Mouse (Mus musculus) liver, embryonic 12.5 days (tissue): Measurements from ENCODE around the gene Dus1l. TPM values are rescaled to one million over a fixed set of nuclear protein-coding genes. Genes with fewer than 3 reads are reported as not detected.
"Not testable (repeated sequence)": the region's sequence is repeated elsewhere in the genome, so short reads cannot be mapped to it uniquely, and the experiment has no call there.

Experiments
- ATAC-seq: fragments of 200-750 bp; cut with Nextera tagmentation; 2 replicates; pipeline ENCODE4 v1.8.0; 2017; ENCODE audit warnings: moderate number of reproducible peaks, mild to moderate bottlenecking, moderate library complexity
- H3K27ac ChIP-seq: fragments of 300-500 bp; sonication (generic); 2 replicates; pipeline ENCODE4 v1.5.1; 2016; ENCODE audit warnings: mild to moderate bottlenecking
- H3K27me3 ChIP-seq: fragments of 300-500 bp; sonication (generic); replicated peaks from 2 replicates; pipeline ENCODE4 v1.6.1; 2016; ENCODE audit warnings: mild to moderate bottlenecking, moderate library complexity
- H3K36me3 ChIP-seq: fragments of 300-500 bp; sonication (generic); 2 replicates; pipeline ENCODE4 v1.6.1; 2016; ENCODE audit warnings: mild to moderate bottlenecking, moderate library complexity
- H3K4me1 ChIP-seq: fragments of 300-500 bp; sonication (generic); 2 replicates; pipeline ENCODE4 v1.6.1; 2016
- H3K4me2 ChIP-seq: fragments of 300-500 bp; sonication (generic); 2 replicates; pipeline ENCODE4 v1.6.1; 2016; ENCODE audit warnings: mild to moderate bottlenecking, moderate library complexity
- H3K4me3 ChIP-seq: fragments of 300-500 bp; sonication (generic); 2 replicates; pipeline ENCODE4 v1.5.1; 2016; ENCODE audit warnings: mild to moderate bottlenecking, moderate library complexity
- H3K9ac ChIP-seq: fragments of 300-500 bp; sonication (generic); 2 replicates; pipeline ENCODE4 v1.6.1; 2016; ENCODE audit warnings: mild to moderate bottlenecking, moderate library complexity
- H3K9me3 ChIP-seq: fragments of 300-500 bp; sonication (generic); replicated peaks from 2 replicates; pipeline ENCODE4 v1.6.1; 2016; ENCODE audit warnings: mild to moderate bottlenecking, moderate library complexity
- WGBS: fragments of 180-500 bp; shearing (Covaris S2); methylation state at CpG from one replicate; pipeline ENCODE4 v1.1.7; 2016; ENCODE audit not compliant: insufficient replicate concordance; 5-methylcytosine and 5-hydroxymethylcytosine counted together
- polyA plus RNA-seq: library from polyadenylated mRNA; unstranded; fragments of >200 nt; fragmentation: Nextera tagmentation; extraction: Ambion mirVana; gene quantifications from 2 replicates; pipeline ENCODE4 v1.2.1, GENCODE M21; 2016

Gene Dus1l
- polyA plus RNA-seq, 1 experiment from 2014 or later, result 100.0 TPM

DNA sequence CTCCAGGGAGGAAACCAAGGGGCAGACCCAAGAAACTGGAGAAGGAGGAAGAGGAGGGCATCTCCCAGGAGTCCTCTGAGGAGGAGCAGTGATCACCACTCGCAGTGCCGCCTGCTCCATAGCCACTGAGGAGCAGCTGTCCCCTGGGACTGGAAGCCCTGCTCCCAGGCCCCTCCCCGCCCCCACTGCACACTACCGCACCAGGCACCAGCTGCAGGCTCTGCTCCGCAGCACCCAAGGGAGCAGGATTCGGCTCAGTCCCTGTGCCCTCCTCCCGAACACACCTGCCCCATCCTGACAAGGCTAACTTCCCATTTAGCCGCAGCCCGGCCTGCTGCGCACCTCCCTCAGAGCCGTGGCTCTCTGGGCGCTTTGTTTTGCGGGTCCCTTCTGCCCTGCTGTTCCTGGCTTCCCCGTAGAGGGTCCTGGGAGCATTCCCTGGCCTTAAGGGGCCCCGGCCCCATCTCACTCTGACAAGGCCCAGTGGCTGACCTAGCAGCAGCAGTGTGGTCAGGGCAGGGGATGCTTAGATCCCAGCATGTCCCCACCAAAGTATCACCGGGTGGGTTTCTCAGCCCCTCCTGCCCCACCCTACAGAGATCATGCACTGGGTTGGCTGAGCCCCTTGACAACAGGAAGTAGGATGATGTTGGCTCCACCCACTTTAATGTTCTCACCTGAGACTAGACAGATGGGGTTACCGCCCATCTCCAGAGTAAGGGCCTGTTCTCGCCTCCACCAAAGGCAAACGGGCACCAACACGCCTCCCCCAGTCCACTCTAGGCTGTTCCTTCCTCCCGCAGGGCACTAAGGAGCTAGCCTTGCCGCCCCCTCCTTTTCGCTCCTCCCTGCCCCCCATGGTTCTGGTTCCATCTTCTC, 32.8 kb downstream of the Dus1l start:
- H3K9ac ChIP-seq, H3K4me2 ChIP-seq, H3K4me3 ChIP-seq, H3K4me1 ChIP-seq, H3K27ac ChIP-seq, H3K36me3 ChIP-seq: not testable (repeated sequence)
- Histone ChIP-seq H3K9me3 (peaks cover 15% of the 10 kb centered on the region), H3K27me3 (peaks cover 56% of the 10 kb centered on the region)
- peak; percentile 51; the same call in 1 of the 2 replicates for ATAC-seq
- WGBS, result 14% methylated on average over 10 of the region's 23 CpGs

DNA sequence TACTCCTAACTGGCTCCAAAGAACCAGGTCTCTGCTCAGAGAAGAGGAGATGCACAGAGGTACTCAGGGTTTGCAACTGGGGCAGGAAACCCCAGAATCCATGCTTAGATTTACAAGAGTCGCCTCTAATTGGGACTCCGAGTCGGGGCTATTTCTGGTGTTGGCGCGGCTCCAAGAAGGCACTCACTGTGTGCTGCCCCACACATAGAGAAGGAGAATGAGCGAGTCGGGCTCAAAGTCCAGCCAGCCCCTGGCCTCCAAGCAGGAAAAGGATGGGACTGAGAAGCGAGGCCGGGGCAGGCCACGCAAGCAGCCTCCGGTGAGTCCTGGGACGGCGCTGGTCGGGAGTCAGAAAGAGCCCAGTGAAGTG, 33.5 kb downstream of the Dus1l start, which contains the start of gene Hmga1b:
Hmga1b (plus strand) TSS at position 123 of the 370 bp plus-strand sequence.
- H3K4me3 ChIP-seq, H3K9ac ChIP-seq, H3K4me2 ChIP-seq, ATAC-seq, H3K36me3 ChIP-seq, H3K27ac ChIP-seq, H3K4me1 ChIP-seq: not testable (repeated sequence)
- WGBS, result 25% methylated on average over 14 of the region's 14 CpGs
- H3K27me3 ChIP-seq, result peaks cover 53% of the 10 kb centered on the region
- peaks cover 22% of the 10 kb centered on the region for H3K9me3 ChIP-seq

GRCm38 (mm10) chr11:120761811-120762671, 34.2 kb downstream of the Dus1l start:
- Histone ChIP-seq H3K36me3 (no peaks in the 10 kb centered on the region), H3K27me3 (peaks cover 47% of the 10 kb centered on the region), H3K4me2 (no peak overlapping the region), H3K9me3 (peaks cover 27% of the 10 kb centered on the region), H3K4me3 (no peak overlapping the region), H3K27ac (no peak overlapping the region), H3K4me1 (no peaks in the 10 kb centered on the region), H3K9ac (no peak overlapping the region)
- 60% methylated on average over 14 of the region's 14 CpGs for WGBS
- no peak for ATAC-seq

DNA sequence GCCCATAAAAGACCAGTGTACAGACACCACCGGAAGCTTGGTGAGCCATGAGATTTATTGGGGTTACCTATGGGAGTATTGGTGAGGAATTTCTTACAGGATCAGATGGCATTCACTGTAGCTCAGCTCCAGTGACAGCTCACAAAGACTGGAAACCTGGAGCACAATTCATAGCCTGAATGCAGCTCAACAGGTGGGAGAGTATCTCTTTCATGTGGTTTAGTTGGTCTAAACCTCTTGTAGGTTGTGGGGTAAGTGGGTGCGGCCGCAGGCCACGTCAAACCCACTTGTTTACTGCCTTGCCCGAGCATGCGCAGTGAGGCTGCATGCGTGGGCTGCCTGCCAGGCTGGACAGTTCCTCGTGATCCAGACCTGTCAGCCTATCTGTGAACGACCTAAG, 36.0 kb downstream of the Dus1l start:
- no peak for ATAC-seq
- no peaks in the 10 kb centered on the region for H3K4me1 ChIP-seq
- no peaks in the 10 kb centered on the region for H3K36me3 ChIP-seq
- H3K27ac ChIP-seq, result no peak overlapping the region
- H3K9ac ChIP-seq, result no peak overlapping the region
- peaks cover 36% of the 10 kb centered on the region for H3K9me3 ChIP-seq
- 79% methylated on average over 9 of the region's 9 CpGs for WGBS
- no peak overlapping the region for H3K4me2 ChIP-seq
- no peak overlapping the region for H3K4me3 ChIP-seq
- peaks cover 34% of the 10 kb centered on the region for H3K27me3 ChIP-seq

DNA sequence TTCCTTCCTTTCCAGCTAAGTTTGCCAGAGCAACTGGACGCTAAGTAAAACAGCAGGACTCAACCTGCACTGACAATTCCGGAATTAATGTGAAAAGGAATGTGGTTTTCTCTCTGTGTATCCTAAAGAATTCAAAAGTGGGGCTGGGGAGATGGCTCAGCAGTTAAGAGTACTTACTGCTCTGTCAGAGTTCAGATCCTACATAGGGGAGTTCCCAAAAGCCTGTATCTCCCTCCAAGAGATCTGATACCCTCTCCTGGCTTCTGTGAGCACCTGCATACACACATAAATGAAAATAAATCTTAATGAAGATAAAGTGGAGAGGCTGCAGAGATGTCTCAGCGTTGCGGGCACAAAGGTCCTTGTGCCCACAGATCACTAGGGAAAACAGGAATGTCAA, 44.6 kb downstream of the Dus1l start:
- ATAC-seq, result no peak
- WGBS, result 65% methylated on average over 4 of the region's 4 CpGs
- Histone ChIP-seq H3K9me3 (peaks cover 5% of the 10 kb centered on the region; the same call in 1 of the 2 replicates), H3K27me3 (peaks cover 7% of the 10 kb centered on the region; the same call in 1 of the 2 replicates), H3K4me1 (no peaks in the 10 kb centered on the region), H3K27ac (no peak overlapping the region), H3K4me3 (no peak overlapping the region), H3K36me3 (no peaks in the 10 kb centered on the region), H3K9ac (no peak overlapping the region), H3K4me2 (no peak overlapping the region)

DNA sequence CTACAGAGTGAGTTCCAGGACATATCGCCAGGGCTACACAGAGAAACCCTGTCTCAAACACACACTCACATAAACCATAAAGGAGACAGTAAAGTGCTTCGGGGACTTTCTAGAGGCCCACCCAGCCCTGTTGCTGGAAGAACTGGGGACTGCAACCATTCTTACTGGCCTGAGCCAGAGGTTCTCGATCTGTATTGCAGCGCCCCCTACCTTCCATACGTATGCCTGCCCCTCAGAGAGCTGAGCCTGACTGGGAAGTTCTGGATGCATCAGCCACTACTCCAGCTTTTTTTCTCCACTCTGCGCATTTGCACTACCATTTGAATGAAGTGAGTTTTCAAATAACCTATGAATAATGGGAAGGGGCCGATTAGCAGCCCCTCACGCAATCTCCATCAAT, 46.8 kb downstream of the Dus1l start:
- 0 out of 2 replicates have a peak, but pooled peaks have one; percentile 37 for ATAC-seq
- no peak overlapping the region for H3K4me2 ChIP-seq
- 45% methylated on average over 8 of the region's 8 CpGs for WGBS
- H3K27ac ChIP-seq, result no peak overlapping the region
- H3K4me3 ChIP-seq, result no peak overlapping the region
- peaks cover 12% of the 10 kb centered on the region; the same call in 1 of the 2 replicates for H3K27me3 ChIP-seq
- H3K4me1 ChIP-seq, result no peaks in the 10 kb centered on the region
- no peak overlapping the region for H3K9ac ChIP-seq
- no peaks in the 10 kb centered on the region for H3K36me3 ChIP-seq
- no peaks in the 10 kb centered on the region for H3K9me3 ChIP-seq

- Histone ChIP-seq H3K9me3 (no peaks in the 10 kb centered on the region), H3K4me3 (no peak overlapping the region), H3K36me3 (no peaks in the 10 kb centered on the region), H3K27ac (no peak overlapping the region), H3K4me2 (no peak overlapping the region), H3K9ac (no peak overlapping the region), H3K27me3 (peaks cover 19% of the 10 kb centered on the region; the same call in 1 of the 2 replicates), H3K4me1 (no peaks in the 10 kb centered on the region)
- no peak for ATAC-seq
- 38% methylated on average over 4 of the region's 4 CpGs for WGBS
Observed at GRCm38 (mm10) chr11:120747974-120748373, 48.2 kb downstream of the Dus1l start.

GRCm38 (mm10) chr11:120744121-120744701, 52.0 kb downstream of the Dus1l start:
- no peak overlapping the region for H3K9ac ChIP-seq
- no peak overlapping the region for H3K4me3 ChIP-seq
- no peaks in the 10 kb centered on the region for H3K9me3 ChIP-seq
- peaks cover 19% of the 10 kb centered on the region; the same call in 1 of the 2 replicates for H3K27me3 ChIP-seq
- ATAC-seq, result no peak
- H3K4me2 ChIP-seq, result no peak overlapping the region
- no peaks in the 10 kb centered on the region for H3K4me1 ChIP-seq
- 63% methylated on average over 7 of the region's 7 CpGs for WGBS
- H3K27ac ChIP-seq, result no peak overlapping the region
- H3K36me3 ChIP-seq, result no peaks in the 10 kb centered on the region

DNA sequence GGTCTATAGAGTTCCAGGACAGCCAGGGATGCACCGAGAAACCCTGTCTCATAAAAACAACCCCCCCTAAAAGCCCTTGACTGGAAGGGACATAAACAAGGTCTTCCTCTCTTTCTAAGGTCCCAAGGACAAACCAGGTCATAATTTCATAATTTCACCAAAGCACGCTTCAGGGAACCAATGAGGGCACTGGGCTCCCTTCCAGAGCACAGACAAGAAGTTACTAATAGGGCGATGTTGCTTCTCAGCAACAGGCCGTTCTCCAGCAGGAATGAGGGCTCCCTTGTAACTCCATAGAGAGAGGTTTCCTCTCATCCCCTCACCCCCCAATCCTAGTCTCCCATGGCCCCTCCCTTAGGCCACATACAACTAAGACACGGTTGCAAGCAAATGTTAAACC, 55.2 kb downstream of the Dus1l start:
- Histone ChIP-seq H3K9me3 (no peaks in the 10 kb centered on the region), H3K4me2 (no peak overlapping the region), H3K27me3 (peaks cover 19% of the 10 kb centered on the region; the same call in 1 of the 2 replicates), H3K27ac (no peak overlapping the region), H3K9ac (no peak overlapping the region), H3K4me3 (no peak overlapping the region), H3K4me1 (no peaks in the 10 kb centered on the region), H3K36me3 (no peaks in the 10 kb centered on the region)
- ATAC-seq, result no peak
- 69% methylated on average over 5 of the region's 5 CpGs for WGBS
